Mouse (Mus musculus) erythroblast, embryonic 14.5 days (primary cell): ENCODE results near the gene Mnd1.

Experiments
- GATA1 ChIP-seq: IDR thresholded peaks from 2 replicates; pipeline ENCODE4 v1.6.1; 2012; ENCODE audit warnings: low read length, inconsistent platforms, mixed read lengths
- TAL1 ChIP-seq: IDR thresholded peaks from 3 replicates; pipeline ENCODE4 v1.6.1; 2012; ENCODE audit warnings: low read length, inconsistent platforms, mixed read lengths

GRCm38 (mm10) chr3:84128871-84129870 is 26.4 kb downstream of the Mnd1 start:
- TF ChIP-seq GATA1 (no peak), TAL1 (no peak)
